Mouse (Mus musculus) thymus, adult 2 months (tissue): ENCODE data around the gene Sh3pxd2a. TPM values are rescaled to one million over a fixed set of nuclear protein-coding genes. Genes with fewer than 3 reads are reported as not detected.

Experiments used
- DNase-seq: peaks from one replicate; pipeline ENCODE4 v3.0.0; 2021
- H3K27ac ChIP-seq: fragments of 200-500 bp; 2 replicates; pipeline ENCODE4 v1.5.1; 2012; ENCODE audit warnings: low read length, control low read depth; ENCODE audit not compliant: control insufficient read depth, insufficient read depth
- H3K27me3 ChIP-seq: fragments of 200-500 bp; 2 replicates; pipeline ENCODE4 v1.6.1; 2012; ENCODE audit warnings: mild to moderate bottlenecking, low read length, moderate library complexity, mixed read lengths; ENCODE audit not compliant: control insufficient read depth, insufficient read depth
- H3K36me3 ChIP-seq: fragments of 200-500 bp; 2 replicates; pipeline ENCODE4 v1.6.1; 2012; ENCODE audit warnings: mild to moderate bottlenecking, low read length, moderate library complexity; ENCODE audit not compliant: control insufficient read depth, insufficient read depth
- H3K4me1 ChIP-seq: fragments of 200-500 bp; replicated peaks from 2 replicates; pipeline ENCODE4 v1.6.1; 2012; ENCODE audit warnings: low read length; ENCODE audit not compliant: control insufficient read depth, insufficient read depth
- H3K4me3 ChIP-seq: fragments of 200-500 bp; 2 replicates; pipeline ENCODE4 v1.5.1; 2012; ENCODE audit warnings: mild to moderate bottlenecking, low read length, control low read depth, moderate library complexity; ENCODE audit not compliant: control insufficient read depth, insufficient read depth
- CTCF ChIP-seq: fragments of 200-500 bp; IDR thresholded peaks from 2 replicates; pipeline ENCODE4 v1.5.1; 2012; ENCODE audit warnings: mild to moderate bottlenecking, control low read depth, low read length, moderate library complexity, borderline replicate concordance; ENCODE audit not compliant: control insufficient read depth, poor library complexity, insufficient read depth; ENCODE audit errors: extremely low read depth
- POLR2A ChIP-seq: fragments of 200-500 bp; IDR thresholded peaks from 2 replicates; pipeline ENCODE4 v1.6.1; 2012; ENCODE audit warnings: mild to moderate bottlenecking, low read length, control low read depth, moderate library complexity; ENCODE audit not compliant: control insufficient read depth, poor library complexity, insufficient read depth; ENCODE audit errors: extremely low read depth
- WGBS: fragments of 180-500 bp; shearing (Covaris S2); methylation state at CpG from one replicate; pipeline ENCODE4 v1.1.7; 2018; 5-methylcytosine and 5-hydroxymethylcytosine counted together
- polyA plus RNA-seq: library from polyadenylated mRNA; depleted of rRNA; stranded (reverse); fragments of >200 nt; gene quantifications from 2 replicates; pipeline ENCODE4 v1.2.3, GENCODE M21; 2012

The Sh3pxd2a gene
- polyA plus RNA-seq, 1 experiment, result 19.4 TPM

- 73% methylated on average over 7 of the region's 7 CpGs for WGBS
- Histone ChIP-seq H3K27me3 (no peaks in the 10 kb centered on the region), H3K36me3 (no peaks in the 10 kb centered on the region), H3K4me1 (peaks cover 53% of the 10 kb centered on the region), H3K27ac (no peak overlapping the region; the same call in 1 of the 2 replicates), H3K4me3 (no peak overlapping the region)
- no peak for DNase-seq
- TF ChIP-seq CTCF (no peak), POLR2A (no peak)
Observed at GRCm38 (mm10) chr19:47440435-47440803, 23.8 kb downstream of the Sh3pxd2a start.

DNA sequence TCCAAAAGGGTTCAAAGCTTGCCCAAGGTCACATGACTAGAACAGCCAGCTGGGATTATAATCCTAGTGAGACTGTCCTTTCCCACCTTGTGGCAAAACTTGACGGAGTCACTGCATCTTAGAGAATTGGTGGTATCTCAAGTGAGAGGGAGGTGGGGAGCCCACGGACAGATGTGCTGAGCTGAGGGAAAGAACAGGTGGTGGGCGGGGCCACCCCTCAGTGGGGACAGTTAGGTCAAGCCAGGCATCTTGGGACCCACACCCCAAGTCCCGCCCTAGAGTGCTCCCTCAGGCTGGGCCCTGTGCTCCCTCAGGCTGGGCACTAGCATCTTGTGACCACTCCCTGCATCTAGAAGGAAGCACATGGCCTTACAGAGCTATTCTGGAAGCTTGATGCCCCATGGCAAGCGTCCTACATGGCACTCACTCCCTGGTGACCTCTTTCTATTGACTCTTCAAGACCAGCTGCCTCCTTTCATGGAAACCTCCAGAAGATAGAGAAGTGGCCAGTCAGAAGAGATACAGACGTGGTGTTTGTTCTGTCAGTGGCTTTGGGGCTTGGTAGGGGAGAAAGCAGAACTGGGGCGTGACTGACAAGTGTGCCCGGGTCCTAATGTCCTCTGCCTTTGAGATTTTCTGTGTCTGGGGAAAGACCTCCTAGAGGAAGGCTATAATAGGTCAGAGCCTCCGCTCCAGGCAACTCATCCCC, 24.3 kb downstream of the Sh3pxd2a start:
- peaks cover 53% of the 10 kb centered on the region for H3K4me1 ChIP-seq
- no peak overlapping the region for H3K4me3 ChIP-seq
- no peaks in the 10 kb centered on the region for H3K27me3 ChIP-seq
- H3K36me3 ChIP-seq, result no peaks in the 10 kb centered on the region
- H3K27ac ChIP-seq, result no peak overlapping the region; the same call in 1 of the 2 replicates
- no peak for TF ChIP-seq POLR2A
- no peak for TF ChIP-seq CTCF
- DNase-seq, result no peak
- WGBS, result 62% methylated on average over 9 of the region's 9 CpGs

- TF ChIP-seq POLR2A (no peak), CTCF (no peak)
- Histone ChIP-seq H3K27me3 (no peaks in the 10 kb centered on the region), H3K27ac (no peak overlapping the region), H3K4me3 (no peak overlapping the region), H3K36me3 (no peaks in the 10 kb centered on the region), H3K4me1 (peaks cover 53% of the 10 kb centered on the region)
- 92% methylated on average over 5 of the region's 5 CpGs for WGBS
- no peak for DNase-seq
Observed at GRCm38 (mm10) chr19:47438445-47438844, 25.8 kb downstream of the Sh3pxd2a start.

DNA sequence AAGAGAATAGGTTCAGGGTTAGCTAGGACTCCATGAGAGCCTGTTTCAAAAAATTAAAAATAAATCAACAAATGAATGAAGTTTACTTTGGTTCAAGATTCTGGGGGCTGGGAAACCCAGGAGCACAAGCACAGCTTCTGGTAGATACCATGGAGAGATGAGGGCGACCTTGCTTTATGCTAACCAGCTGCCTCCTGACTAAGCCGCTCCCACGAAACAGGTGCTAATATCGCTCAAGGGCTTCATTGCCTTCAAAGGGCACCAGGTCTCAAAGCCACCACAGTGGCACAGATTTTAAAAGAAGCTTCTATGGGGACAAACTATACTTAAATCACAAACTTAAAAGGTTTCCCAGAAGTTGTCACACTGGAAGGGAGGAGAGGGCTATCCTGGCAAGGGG, 27.2 kb downstream of the Sh3pxd2a start:
- WGBS, result 19% methylated on average over 4 of the region's 4 CpGs
- peaks cover 52% of the 10 kb centered on the region for H3K4me1 ChIP-seq

GRCm38 (mm10) chr19:47436236-47436635, 28.0 kb downstream of the Sh3pxd2a start:
- DNase-seq, result no peak
- 99% methylated on average over 8 of the region's 8 CpGs for WGBS
- H3K4me3 ChIP-seq, result no peak overlapping the region
- no peak overlapping the region for H3K27ac ChIP-seq
- no peaks in the 10 kb centered on the region for H3K36me3 ChIP-seq
- no peak for TF ChIP-seq POLR2A
- TF ChIP-seq CTCF, result no peak
- H3K4me1 ChIP-seq, result peaks cover 50% of the 10 kb centered on the region
- H3K27me3 ChIP-seq, result no peaks in the 10 kb centered on the region

More for the DNA sequence above, 27.2 kb downstream of the Sh3pxd2a start:
- Histone ChIP-seq H3K4me3 (no peak overlapping the region), H3K36me3 (no peaks in the 10 kb centered on the region), H3K27ac (no peak overlapping the region), H3K27me3 (no peaks in the 10 kb centered on the region)
- TF ChIP-seq CTCF, result no peak
- no peak for TF ChIP-seq POLR2A
- no peak for DNase-seq

- Histone ChIP-seq H3K27me3 (no peaks in the 10 kb centered on the region), H3K36me3 (no peaks in the 10 kb centered on the region), H3K4me1 (peaks cover 35% of the 10 kb centered on the region), H3K27ac (no peak overlapping the region), H3K4me3 (no peak overlapping the region)
- 97% methylated on average over 14 of the region's 14 CpGs for WGBS
- TF ChIP-seq POLR2A (no peak), CTCF (no peak)
- DNase-seq, result no peak
Observed at GRCm38 (mm10) chr19:47434655-47435054, 29.5 kb downstream of the Sh3pxd2a start.

DNA sequence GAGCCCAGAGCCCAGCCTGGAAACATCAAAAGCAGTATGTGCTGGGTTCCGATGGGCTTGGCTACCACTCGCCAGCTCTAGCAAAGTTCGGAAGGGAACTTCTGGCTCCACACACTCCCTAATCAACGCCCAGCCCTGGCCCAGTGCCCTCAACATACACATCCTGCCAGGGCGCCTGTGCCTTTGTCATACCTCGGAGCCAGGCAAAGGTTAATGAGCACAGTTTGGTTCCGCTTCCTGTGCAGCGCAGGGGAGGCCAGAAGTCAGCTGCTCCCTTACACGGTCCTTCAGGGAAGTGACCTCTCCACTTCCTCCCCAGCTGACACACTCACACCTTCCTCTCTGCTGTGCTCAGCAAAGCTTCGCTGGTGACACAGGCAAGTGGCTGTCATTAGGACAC, 31.9 kb downstream of the Sh3pxd2a start:
- Histone ChIP-seq H3K27me3 (no peaks in the 10 kb centered on the region), H3K4me3 (no peak overlapping the region), H3K4me1 (peaks cover 16% of the 10 kb centered on the region), H3K36me3 (no peaks in the 10 kb centered on the region), H3K27ac (no peak overlapping the region)
- TF ChIP-seq POLR2A (no peak), CTCF (no peak)
- peak; percentile 37 for DNase-seq
- WGBS, result 28% methylated on average over 10 of the region's 10 CpGs
